Mouse (Mus musculus) heart, postnatal 0 days (tissue): ENCODE data around the gene Myo16. TPM values are rescaled to one million over a fixed set of nuclear protein-coding genes. Genes with fewer than 3 reads are reported as not detected.

ENCODE experiments used
- ATAC-seq: fragments of 200-750 bp; cut with Nextera tagmentation; 2 replicates; pipeline ENCODE4 v1.8.0; 2017; ENCODE audit warnings: low read depth, moderate number of reproducible peaks, moderate library complexity; ENCODE audit not compliant: insufficient read depth
- DNase-seq: peaks from one replicate; pipeline ENCODE4 v3.0.0-alpha.2; 2016; ENCODE audit warnings: low spot score
- H3K27ac ChIP-seq: fragments of 300-500 bp; sonication (generic); 2 replicates; pipeline ENCODE4 v1.5.1; 2014; ENCODE audit warnings: low read depth, mild to moderate bottlenecking
- H3K27me3 ChIP-seq: fragments of 300-500 bp; sonication (generic); 2 replicates; pipeline ENCODE4 v1.6.1; 2014; ENCODE audit warnings: low read length, mixed read lengths; ENCODE audit not compliant: control insufficient read depth, insufficient read depth
- H3K36me3 ChIP-seq: fragments of 300-500 bp; sonication (generic); replicated peaks from 2 replicates; pipeline ENCODE4 v1.6.1; 2014; ENCODE audit warnings: low read length, mixed read lengths; ENCODE audit not compliant: control insufficient read depth, insufficient read depth
- H3K4me1 ChIP-seq: fragments of 300-500 bp; sonication (generic); 2 replicates; pipeline ENCODE4 v1.6.1; 2014; ENCODE audit warnings: antibody characterized with exemption; ENCODE audit not compliant: control insufficient read depth, insufficient read depth
- H3K4me2 ChIP-seq: fragments of 300-500 bp; sonication (generic); 2 replicates; pipeline ENCODE4 v1.6.1; 2014; ENCODE audit warnings: low read depth, mild to moderate bottlenecking, low read length, moderate library complexity
- H3K4me3 ChIP-seq: fragments of 300-500 bp; sonication (generic); 2 replicates; pipeline ENCODE4 v1.5.1; 2014; ENCODE audit warnings: low read depth, low read length
- H3K9ac ChIP-seq: fragments of 300-500 bp; sonication (generic); replicated peaks from 2 replicates; pipeline ENCODE4 v1.6.1; 2014; ENCODE audit warnings: low read depth, low read length, mixed read lengths
- H3K9me3 ChIP-seq: fragments of 300-500 bp; sonication (generic); replicated peaks from 2 replicates; pipeline ENCODE4 v1.6.1; 2016; ENCODE audit warnings: low read length; ENCODE audit not compliant: control insufficient read depth
- CTCF ChIP-seq: IDR thresholded peaks from 2 replicates; pipeline ENCODE4 v1.5.1; 2016; ENCODE audit warnings: antibody characterized with exemption, control low read depth, low read depth
- EP300 ChIP-seq: IDR thresholded peaks from 2 replicates; pipeline ENCODE4 v1.6.1; 2016; ENCODE audit warnings: antibody characterized with exemption, low read depth
- WGBS: fragments of 180-500 bp; shearing (Covaris S2); extraction: QIAGEN DNeasy Blood & Tissue Kit; methylation state at CpG from one replicate; pipeline ENCODE4 v1.1.7; 2014; 5-methylcytosine and 5-hydroxymethylcytosine counted together
- polyA plus RNA-seq: library from polyadenylated mRNA; unstranded; fragments of >200 nt; fragmentation: Nextera tagmentation; extraction: Ambion mirVana; gene quantifications from 2 replicates; pipeline ENCODE4 v1.2.1, GENCODE M21; 2015
- total RNA-seq: library from RNA; depleted of rRNA; stranded (reverse); fragments of >200 nt; gene quantifications from 2 replicates; pipeline ENCODE4 v1.2.3, GENCODE M21; 2014; ENCODE audit warnings: low replicate concordance; rRNA removed

Gene Myo16
- total and polyA plus RNA-seq, 2 experiments from 2014 or later, result not detected

- DNase-seq, result no peak
- H3K27ac ChIP-seq, result no peak overlapping the region
- H3K9ac ChIP-seq, result no peak overlapping the region
- TF ChIP-seq EP300, result no peak
- no peak for TF ChIP-seq CTCF
- WGBS, result 53% methylated on average over 8 of the region's 8 CpGs
- no peaks in the 10 kb centered on the region for H3K36me3 ChIP-seq
- ATAC-seq, result no peak
- H3K4me3 ChIP-seq, result no peak overlapping the region
- H3K9me3 ChIP-seq, result no peaks in the 10 kb centered on the region
- no peak overlapping the region for H3K4me2 ChIP-seq
- H3K4me1 ChIP-seq, result no peaks in the 10 kb centered on the region
- H3K27me3 ChIP-seq, result no peaks in the 10 kb centered on the region
Measured at GRCm38 (mm10) chr8:10683088-10683487, 529.4 kb downstream of the Myo16 start.

Other genes with a start within 250 kb of the Myo16 start
- gene Lig4, start 176.2 kb upstream of the Myo16 start, total RNA-seq, result 0.11 and 1.9 TPM in 2 replicates
- gene Lig4, start 176.2 kb upstream of the Myo16 start, polyA plus RNA-seq, result 3.4 and 3.8 TPM in 2 replicates
- 15.2 and 19.9 TPM in 2 replicates for gene Abhd13, start 176.2 kb upstream of the Myo16 start, total RNA-seq
- 10.3 and 11.5 TPM in 2 replicates for gene Abhd13, start 176.2 kb upstream of the Myo16 start, polyA plus RNA-seq
- 6.2 TPM in 1 of 2 replicates, not detected in the other for gene Tnfsf13b, start 147.4 kb upstream of the Myo16 start, total RNA-seq
- 0.36 and 0.47 TPM in 2 replicates for gene Tnfsf13b, start 147.4 kb upstream of the Myo16 start, polyA plus RNA-seq